Mouse (Mus musculus) urinary bladder, postnatal 0 days (tissue): ENCODE results near the gene Dhx9. TPM values are rescaled to one million over a fixed set of nuclear protein-coding genes. Genes with fewer than 3 reads are reported as not detected.

Experiments
- polyA plus RNA-seq: library from polyadenylated mRNA; unstranded; fragments of >200 nt; fragmentation: Nextera tagmentation; extraction: Ambion mirVana; gene quantifications from 2 replicates; pipeline ENCODE4 v1.2.1, GENCODE M21; 2015

The Dhx9 gene
- polyA plus RNA-seq: 13.6 and 14.8 TPM in 2 replicates

DNA sequence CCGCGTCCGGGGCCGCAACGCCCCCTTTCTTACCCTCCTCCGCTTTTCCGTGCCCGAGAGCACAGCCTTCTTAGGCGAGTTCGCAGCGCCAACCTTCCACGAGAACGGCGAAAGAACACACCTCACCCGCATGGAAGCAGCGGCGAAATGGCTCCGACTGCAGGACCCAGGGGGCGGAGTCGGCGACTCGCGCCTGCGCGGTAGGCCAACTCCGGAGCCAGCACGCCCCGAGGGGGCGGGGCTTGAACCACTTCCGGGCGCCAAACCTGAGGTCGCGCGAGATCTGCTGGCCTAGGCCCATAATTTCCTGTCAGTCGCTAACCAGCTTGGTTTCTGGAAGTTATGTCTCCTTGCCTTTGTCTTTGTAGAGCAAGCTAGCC is at the start of gene Dhx9:
TSS of gene Dhx9 (minus strand) at position 161 of the 380 bp plus-strand sequence.

DNA sequence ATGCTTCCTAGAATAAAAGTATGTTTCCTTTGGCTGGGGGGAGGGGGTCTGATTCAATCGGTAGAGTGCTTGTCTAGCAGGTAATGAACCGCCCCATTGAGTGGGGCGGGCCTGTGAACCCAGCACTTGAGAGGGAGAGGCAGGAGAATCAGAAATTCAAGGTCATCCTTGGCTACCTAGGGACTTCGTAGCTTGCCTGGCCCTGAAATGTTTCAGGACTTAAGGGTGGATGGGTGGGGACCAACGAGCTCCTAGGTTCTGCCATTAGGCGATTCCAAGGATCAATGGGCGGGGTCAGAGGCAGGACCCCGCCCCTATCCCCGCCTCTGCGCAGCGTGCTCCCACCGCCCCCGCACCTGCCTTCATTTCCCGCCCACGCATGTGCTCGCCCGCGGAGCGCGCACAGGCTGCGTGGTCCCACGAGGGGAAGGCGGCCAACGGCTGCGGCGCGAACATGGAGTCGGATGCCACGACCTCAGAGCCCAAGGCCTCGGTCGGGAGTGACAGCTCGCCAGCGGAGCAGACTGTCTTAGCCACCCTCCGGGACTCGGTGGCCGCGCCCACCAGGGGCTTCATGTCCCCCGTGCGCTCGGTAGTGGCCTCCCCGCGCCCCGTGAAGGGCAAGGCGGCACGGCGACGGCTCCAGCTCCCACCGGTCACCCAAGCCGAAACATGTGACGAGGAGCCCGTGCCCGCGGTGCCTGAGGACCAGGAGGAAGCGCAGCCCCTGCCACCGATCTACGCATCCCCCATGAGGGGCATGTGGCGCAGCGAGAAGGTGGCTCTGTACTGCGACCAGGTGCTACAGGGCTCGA is 62.5 kb downstream of the Dhx9 start, which contains the start of gene Shcbp1l:
TSS of gene Shcbp1l (plus strand) at position 393 of the 815 bp plus-strand sequence.

Other genes starting within 250 kb of the Dhx9 start
- gene Lamc1, start 154.9 kb downstream of the Dhx9 start, polyA plus RNA-seq: 72.9 and 87.3 TPM in 2 replicates
- 0.07 TPM in 1 of 2 replicates, not detected in the other for gene Shcbp1l, start 62.5 kb downstream of the Dhx9 start, polyA plus RNA-seq
- 6.2 and 7.4 TPM in 2 replicates for gene Npl, start 62.4 kb upstream of the Dhx9 start, polyA plus RNA-seq
- gene Rgs8, start 165.4 kb upstream of the Dhx9 start, polyA plus RNA-seq: 0.02 and 0.08 TPM in 2 replicates